Mouse (Mus musculus) heart, adult 2 months (tissue): ENCODE results near the gene Tnfaip8l2. TPM values are rescaled to one million over a fixed set of nuclear protein-coding genes. Genes with fewer than 3 reads are reported as not detected.
A peak's percentile ranks its signal among the peaks of the same experiment; 100 is the strongest.

Experiments
- DNase-seq, 2 experiments: peaks; one replicate each; pipeline ENCODE4 v3.0.0; 2021
- H3K27ac ChIP-seq: fragments of 200-600 bp; 2 replicates; pipeline ENCODE4 v1.8.1; 2022
- H3K27me3 ChIP-seq: fragments of 200-500 bp; 2 replicates; pipeline ENCODE4 v1.6.1; 2012; ENCODE audit warnings: mild to moderate bottlenecking, low read length, inconsistent platforms, mixed read lengths; ENCODE audit not compliant: control insufficient read depth, insufficient read depth
- H3K36me3 ChIP-seq: fragments of 200-500 bp; 2 replicates; pipeline ENCODE4 v1.6.1; 2012; ENCODE audit warnings: low read length, inconsistent platforms; ENCODE audit not compliant: control insufficient read depth, insufficient read depth
- H3K4me1 ChIP-seq: fragments of 200-500 bp; 2 replicates; pipeline ENCODE4 v1.6.1; 2011; ENCODE audit warnings: low read length; ENCODE audit not compliant: control insufficient read depth, insufficient read depth
- H3K4me3 ChIP-seq: fragments of 200-600 bp; 2 replicates; pipeline ENCODE4 v1.8.1; 2022
- H3K79me2 ChIP-seq: fragments of 200-500 bp; replicated peaks from 2 replicates; pipeline ENCODE4 v1.6.1; 2012; ENCODE audit warnings: mild to moderate bottlenecking, inconsistent platforms, low read length, moderate library complexity, mixed read lengths; ENCODE audit not compliant: control insufficient read depth, insufficient read depth
- H3K9ac ChIP-seq: fragments of 200-500 bp; 2 replicates; pipeline ENCODE4 v1.6.1; 2012; ENCODE audit warnings: low read depth, mild to moderate bottlenecking, control low read depth, inconsistent platforms, low read length, mixed read lengths
- CTCF ChIP-seq: fragments of 200-600 bp; IDR thresholded peaks from 2 replicates; pipeline ENCODE4 v1.8.1; 2022; ENCODE audit warnings: antibody characterized with exemption, mild to moderate bottlenecking, moderate library complexity
- EP300 ChIP-seq: fragments of 200-500 bp; IDR thresholded peaks from 2 replicates; pipeline ENCODE4 v1.6.1; 2011; ENCODE audit warnings: low read depth, low read length, control low read depth; ENCODE audit not compliant: insufficient read depth
- POLR2A ChIP-seq: fragments of 200-500 bp; IDR thresholded peaks from 2 replicates; pipeline ENCODE4 v1.6.1; 2011; ENCODE audit warnings: mild to moderate bottlenecking, low read depth, low read length, control low read depth; ENCODE audit not compliant: insufficient read depth
- WGBS: fragments of 180-500 bp; shearing (Covaris S2); methylation state at CpG from one replicate; pipeline ENCODE4 v1.1.7; 2018; 5-methylcytosine and 5-hydroxymethylcytosine counted together
- intact Hi-C: fragments of 180-260 bp; cut with DNase I; formaldehyde crosslinking; loops from one replicate; pipeline ENCODE4 v1.15.1; 2025
- polyA plus RNA-seq: library from polyadenylated mRNA; depleted of rRNA; stranded (reverse); fragments of >200 nt; gene quantifications from 2 replicates; pipeline ENCODE4 v1.2.3, GENCODE M21; 2012
- total RNA-seq, 2 experiments: library from RNA; stranded (reverse); gene quantifications; 2 replicates each; pipeline ENCODE4 v1.2.3; 2021

The Tnfaip8l2 gene
- total and polyA plus RNA-seq, 3 experiments: 1.5 to 4.9 (median 2.1) TPM

DNA sequence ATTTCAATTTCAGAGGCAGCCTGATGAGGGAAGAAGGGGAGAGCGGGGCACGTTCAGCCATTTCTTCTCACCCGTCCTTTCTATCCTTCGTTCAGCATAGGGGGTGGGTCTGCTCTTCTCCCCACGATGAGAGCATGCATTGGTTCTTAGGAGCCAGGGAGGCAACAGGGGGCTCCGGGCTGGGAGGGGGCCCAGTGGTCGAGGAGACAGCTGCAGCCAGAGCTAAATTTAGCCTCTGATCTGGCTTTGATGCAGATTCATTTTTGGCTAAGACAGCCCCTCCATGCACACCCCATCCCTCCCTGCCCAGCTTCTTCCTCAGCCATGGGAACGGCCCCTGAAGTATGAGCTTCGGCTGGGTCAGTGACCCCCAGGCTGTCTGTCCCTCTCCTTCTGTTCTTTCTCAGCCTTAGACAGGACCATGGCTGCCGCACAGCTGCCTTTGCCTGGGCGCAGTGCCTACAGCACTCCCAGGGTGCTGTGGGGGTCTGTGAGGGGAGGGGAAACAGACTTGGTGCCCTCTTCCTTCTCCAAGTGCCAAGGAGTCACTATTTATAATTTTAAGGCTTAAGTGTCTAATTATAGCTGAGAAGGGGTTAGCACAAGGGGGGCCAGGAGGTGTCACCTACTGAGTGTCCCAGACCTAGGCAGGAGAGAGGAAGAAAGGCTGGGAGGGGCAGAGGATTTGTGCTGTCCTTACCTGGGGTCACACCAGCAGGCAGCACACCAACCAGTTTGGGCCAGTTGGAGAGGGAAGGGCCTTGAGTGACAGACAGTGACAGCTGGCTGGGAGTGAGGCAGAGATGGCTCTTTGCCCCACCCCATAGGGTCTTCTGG is 21.5 kb upstream of the Tnfaip8l2 start:
- H3K79me2 ChIP-seq: no peaks in the 10 kb centered on the region
- intact Hi-C loops: no loop called here
- no peak; the same call in 1 of the 2 replicates for TF ChIP-seq EP300
- 53% methylated on average over 11 of the region's 11 CpGs for WGBS
- H3K36me3 ChIP-seq: no peaks in the 10 kb centered on the region
- peaks cover 5% of the 10 kb centered on the region for H3K4me1 ChIP-seq
- DNase-seq: no peak
- no peak overlapping the region for H3K4me3 ChIP-seq
- no peak overlapping the region; the same call in 1 of the 2 replicates for H3K27ac ChIP-seq
- no peaks in the 10 kb centered on the region for H3K27me3 ChIP-seq
- peak overlapping the region; percentile 24; the same call in 1 of the 2 replicates for H3K9ac ChIP-seq

DNA sequence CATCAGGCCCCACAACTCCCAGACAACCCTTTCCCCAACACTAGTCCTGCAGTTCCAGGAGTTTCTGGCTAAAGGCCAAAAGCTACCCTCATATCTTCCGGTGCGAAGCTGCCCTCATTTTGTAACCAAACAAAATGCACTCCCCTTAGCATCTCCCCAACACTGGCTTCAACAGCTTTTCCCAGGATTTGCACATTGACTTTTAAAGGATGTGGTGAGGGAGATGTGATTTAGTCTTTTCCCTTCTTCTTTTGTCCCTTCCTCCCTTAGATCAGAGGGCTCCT is 20.1 kb upstream of the Tnfaip8l2 start:
- Histone ChIP-seq H3K4me1 (peaks cover 5% of the 10 kb centered on the region), H3K27me3 (no peaks in the 10 kb centered on the region), H3K27ac (no peak overlapping the region), H3K4me3 (no peak overlapping the region), H3K36me3 (no peaks in the 10 kb centered on the region), H3K9ac (no peak overlapping the region), H3K79me2 (no peaks in the 10 kb centered on the region)
- no peak for DNase-seq
- 51% methylated on average over 2 of the region's 2 CpGs for WGBS
- intact Hi-C loops: no loop called here
- TF ChIP-seq EP300 (no peak), CTCF (no peak), POLR2A (no peak)

DNA sequence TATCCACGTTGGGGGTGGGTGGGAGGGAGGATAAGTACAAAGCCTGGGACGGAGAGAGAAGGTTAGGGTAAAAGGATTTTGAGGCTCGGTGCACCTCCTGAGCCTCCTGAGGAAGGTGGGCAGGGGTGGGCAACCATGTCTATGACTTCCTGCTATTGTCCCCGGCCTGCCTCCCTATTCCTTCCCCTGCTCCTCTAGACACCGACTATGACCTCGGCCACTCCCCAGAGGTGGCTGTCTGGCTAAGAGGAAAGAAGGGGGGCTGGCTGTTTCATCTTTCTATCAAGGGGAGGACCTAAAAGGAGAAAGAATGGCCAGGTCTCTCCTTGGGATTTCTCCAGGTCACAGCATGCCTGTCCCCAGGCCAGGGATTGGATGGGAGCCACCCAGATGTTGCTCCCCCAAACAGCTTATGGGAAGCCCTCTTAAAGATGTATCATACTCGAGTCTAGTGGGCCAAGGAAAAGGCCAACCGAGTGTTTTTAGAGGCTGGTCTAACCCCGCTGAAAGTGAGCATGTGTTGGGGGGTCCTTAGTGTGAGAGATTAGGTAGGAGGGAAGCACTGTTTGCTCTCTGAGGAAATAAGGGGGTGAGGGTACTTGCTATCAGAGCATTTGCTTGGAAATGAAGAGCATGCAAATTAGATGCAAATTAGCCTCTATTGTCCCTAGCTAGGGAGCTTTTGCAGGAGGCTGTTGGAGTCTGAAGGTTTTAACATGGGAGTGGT is 19.6 kb upstream of the Tnfaip8l2 start:
- no peaks in the 10 kb centered on the region for H3K36me3 ChIP-seq
- intact Hi-C loops: loop anchor here (2.0 kb wide), 2 partner anchors 19 to 55 kb away; partner anchors contain the start of genes Pip5k1a and Tnfaip8l2
- H3K4me3 ChIP-seq: peak overlapping the region; percentile 89
- no peaks in the 10 kb centered on the region for H3K27me3 ChIP-seq
- H3K4me1 ChIP-seq: peaks cover 5% of the 10 kb centered on the region
- WGBS: 30% methylated on average over 9 of the region's 9 CpGs
- DNase-seq: no peak
- H3K79me2 ChIP-seq: no peaks in the 10 kb centered on the region
- H3K9ac ChIP-seq: no peak overlapping the region
- H3K27ac ChIP-seq: no peak overlapping the region
- TF ChIP-seq POLR2A (no peak), EP300 (no peak), CTCF (no peak)

DNA sequence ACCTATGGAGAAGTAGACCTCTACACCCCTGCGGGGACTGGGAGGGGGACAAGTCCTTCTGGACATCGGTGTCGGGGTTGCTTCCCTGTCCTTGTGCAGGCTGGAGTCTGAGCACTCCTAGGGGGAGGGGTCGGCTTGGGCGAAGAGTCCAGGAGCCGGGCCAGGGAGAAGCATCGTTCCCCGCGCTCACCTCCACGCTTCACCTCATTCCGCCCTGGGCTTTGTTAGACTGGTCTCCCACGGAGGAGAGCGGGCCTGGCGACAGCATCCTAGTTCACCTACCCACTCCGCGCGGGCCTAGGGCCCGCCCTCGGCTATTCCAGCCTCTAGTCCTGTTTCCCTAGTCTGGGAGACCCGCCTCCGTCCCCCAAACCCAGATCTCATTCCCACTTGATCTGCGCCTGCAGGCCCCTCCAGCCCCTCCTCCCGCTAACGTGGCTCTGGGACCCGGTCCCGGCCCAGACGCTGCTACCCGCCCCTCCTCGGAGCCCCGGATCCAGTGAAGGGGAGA is 18.9 kb upstream of the Tnfaip8l2 start:
- H3K4me1 ChIP-seq: peaks cover 5% of the 10 kb centered on the region
- intact Hi-C loops: loop anchor here (2.0 kb wide), 2 partner anchors 18 to 54 kb away; partner anchors contain the start of genes Pip5k1a and Tnfaip8l2
- H3K4me3 ChIP-seq: peak overlapping the region; percentile 89
- H3K27me3 ChIP-seq: no peaks in the 10 kb centered on the region
- TF ChIP-seq CTCF (no peak), EP300 (no peak)
- peak; percentile 20 to 43 for DNase-seq
- peak overlapping the region; percentile 73 for H3K9ac ChIP-seq
- 8% methylated on average over 30 of the region's 30 CpGs for WGBS
- no peaks in the 10 kb centered on the region for H3K79me2 ChIP-seq
- no peaks in the 10 kb centered on the region for H3K36me3 ChIP-seq
- H3K27ac ChIP-seq: no peak overlapping the region

DNA sequence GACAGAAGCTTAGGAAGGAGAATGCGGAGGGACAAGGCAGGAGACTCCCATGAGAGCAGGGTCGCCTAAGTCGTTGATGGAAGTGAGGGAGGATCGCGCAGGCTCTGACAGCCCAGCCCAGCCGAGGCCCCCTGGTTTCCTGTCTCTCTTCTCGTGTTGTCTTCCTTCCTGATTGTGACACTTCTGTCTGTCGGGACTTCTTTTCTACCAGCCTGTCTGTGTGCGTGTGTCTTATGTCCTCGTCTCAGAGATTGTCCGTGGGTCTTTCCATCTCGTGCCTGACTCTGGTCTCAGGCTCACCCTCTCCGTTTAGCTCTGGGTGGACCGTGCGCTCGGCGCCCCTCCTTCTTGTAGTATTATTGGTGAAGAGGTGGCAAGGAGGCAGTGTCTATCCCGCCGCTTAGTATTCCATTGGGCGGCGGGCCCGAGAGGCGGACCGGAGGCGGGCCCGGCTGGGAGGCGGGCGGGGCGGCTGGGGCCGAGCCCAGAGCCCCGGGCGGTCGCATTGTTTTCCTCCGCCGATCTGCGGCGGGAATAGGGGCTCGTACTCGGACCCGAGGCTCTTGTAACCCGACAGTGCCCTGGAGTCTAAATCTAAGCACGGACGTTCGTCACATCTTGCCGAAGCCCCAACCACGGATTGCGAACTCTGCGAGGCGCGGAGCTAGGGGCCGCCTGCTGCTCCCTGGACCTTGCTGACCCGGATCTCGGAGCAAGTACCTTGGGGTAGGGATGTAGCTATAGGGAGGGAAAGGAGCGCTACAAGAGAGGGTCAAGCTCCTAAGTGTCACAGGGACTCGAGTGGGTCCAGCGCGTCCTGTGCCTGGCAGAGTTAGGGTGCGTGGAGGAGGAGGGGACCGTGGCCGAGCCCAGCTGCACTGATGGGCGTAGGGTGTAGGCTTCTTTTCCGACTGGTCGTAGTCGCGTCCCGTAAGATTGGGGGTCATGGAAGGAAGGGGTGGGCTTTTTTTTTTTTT is 18.1 kb upstream of the Tnfaip8l2 start, which contains the start of gene Sema6c:
Gene Sema6c (plus strand): TSS at position 471 of the 977 bp plus-strand sequence.
- Histone ChIP-seq H3K9ac (peak within 1 kb of the TSS; percentile 73), H3K36me3 (no peaks in the 10 kb centered on the region), H3K79me2 (no peaks in the 10 kb centered on the region), H3K4me1 (peaks cover 5% of the 10 kb centered on the region), H3K27me3 (no peaks in the 10 kb centered on the region), H3K27ac (peak within 1 kb of the TSS; percentile 52), H3K4me3 (peak within 1 kb of the TSS; percentile 89)
- under 1% methylated on average over 66 of the region's 66 CpGs for WGBS
- intact Hi-C loops: loop anchor here (2.0 kb wide), 2 partner anchors 17 to 53 kb away; partner anchors contain the start of genes Pip5k1a and Tnfaip8l2
- no peak for TF ChIP-seq CTCF
- 0 out of 2 replicates have a peak, but pooled peaks have one; percentile 19 for TF ChIP-seq EP300
- peak; percentile 87 for TF ChIP-seq POLR2A
- peak; percentile 93 for DNase-seq
